Mouse (Mus musculus): ENCODE measurements around the gene Fam206a.

Fam206a gene

GRCm38 (mm10) chr4:56845896-56846533, 43.9 kb downstream of the Fam206a start:
- no peak for DNase-seq

DNA sequence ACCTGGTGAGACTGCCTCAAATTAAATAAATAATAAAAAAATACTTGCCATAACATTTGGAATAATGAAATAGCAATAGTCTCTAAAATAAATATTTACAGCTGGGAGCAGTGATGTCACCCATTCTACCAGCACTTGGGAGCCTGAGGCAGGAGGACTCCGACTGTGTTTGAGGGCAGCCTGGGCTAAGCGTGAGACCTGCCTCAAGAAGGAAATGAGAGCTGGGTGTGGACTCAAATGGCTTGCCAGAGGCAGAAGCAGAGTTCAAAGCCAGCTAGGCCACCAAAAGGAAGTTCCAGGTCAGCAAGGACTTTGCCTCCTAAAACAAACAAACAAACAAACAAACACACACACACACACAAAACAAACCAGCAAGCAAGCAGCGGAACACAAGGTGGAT, 45.3 kb downstream of the Fam206a start:
- no peak for DNase-seq

DNA sequence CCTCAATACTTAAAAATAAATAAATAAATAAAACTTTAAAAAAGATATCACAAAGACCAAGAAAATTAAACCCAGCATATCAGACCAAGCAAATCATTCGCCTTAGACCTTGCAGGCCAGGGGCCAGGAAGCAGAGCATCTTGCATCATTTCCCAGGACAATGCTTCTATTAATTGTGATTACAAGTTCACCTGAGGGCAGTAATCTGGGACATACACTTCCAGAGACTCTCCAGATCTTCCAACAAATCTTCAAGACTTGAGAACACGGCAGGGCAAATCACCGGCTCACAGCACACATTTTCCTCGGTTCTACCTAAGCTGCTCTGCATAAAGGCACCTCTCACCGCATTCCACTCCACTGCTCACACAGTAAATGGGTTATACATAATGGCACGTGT, 45.9 kb downstream of the Fam206a start:
- no peak for DNase-seq

DNA sequence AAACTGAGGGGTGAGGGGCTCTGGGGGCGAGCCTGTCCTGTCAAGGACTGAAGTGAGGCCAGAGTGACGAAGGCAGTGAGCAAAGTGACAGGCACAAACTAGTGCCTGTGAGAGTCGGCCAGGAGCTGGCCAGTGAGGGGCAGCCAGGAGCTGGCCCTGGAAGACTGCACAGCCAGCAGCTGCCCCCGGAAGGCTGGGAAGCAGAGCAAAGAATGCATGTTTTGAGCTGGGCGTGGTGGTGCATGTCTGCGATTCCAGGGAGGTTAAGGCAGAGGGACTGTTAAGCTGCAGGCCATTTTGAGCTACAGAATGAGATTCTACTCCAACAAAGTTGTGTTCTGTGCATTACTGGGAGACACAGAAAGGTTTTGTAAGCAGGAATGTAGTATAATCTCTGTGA, 48.6 kb downstream of the Fam206a start:
- DNase-seq, result peak; percentile 16 to 63

- no peak for DNase-seq
Observed at GRCm38 (mm10) chr4:56855935-56856334, 53.8 kb downstream of the Fam206a start.

DNA sequence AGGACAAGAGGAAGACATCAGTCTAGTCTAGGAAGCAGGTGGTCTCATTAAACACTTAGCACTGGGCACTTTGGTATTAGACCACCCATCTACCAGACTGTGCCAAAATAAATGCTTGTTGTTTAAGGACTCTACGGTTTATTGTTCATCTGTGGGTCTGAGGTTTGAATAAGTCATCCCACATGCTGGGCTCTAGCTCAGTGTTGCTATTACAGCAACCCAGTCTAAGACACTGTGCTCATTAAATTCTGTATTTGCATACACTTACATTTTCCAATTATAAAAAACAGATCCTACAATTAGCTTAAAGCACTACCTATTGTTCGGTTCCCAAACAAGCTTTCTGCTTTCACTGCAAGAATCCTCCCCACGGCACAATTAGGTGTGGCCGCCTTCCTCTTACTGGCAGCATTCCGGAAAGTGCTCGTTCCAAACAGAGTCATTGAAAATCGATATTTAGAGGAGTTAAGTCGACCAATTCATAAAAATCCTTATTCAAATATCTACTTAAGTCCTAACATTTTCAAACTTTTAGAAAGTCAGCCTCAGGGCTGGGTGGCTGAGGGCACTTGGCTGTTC, 54.3 kb downstream of the Fam206a start:
- DNase-seq, result no peak

DNA sequence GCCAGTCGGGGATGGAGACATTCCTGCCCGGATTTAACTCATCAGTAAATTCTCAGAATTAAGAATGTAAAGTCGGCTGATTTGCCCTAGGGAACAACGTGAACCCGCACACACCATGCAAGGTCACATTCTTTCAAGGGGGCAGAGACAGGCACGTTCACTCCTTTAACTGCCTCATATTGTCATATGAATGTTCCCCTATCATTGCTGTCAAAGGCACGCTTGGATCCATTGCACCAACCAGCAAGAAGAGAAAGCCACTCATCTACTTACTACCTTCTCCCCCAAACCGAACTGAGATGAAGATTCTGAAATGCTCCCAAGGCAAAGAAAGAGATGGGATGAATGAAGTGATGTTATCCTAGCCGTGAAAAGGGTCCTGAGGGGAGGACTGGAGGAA, 56.6 kb downstream of the Fam206a start:
- DNase-seq, result no peak

Data from kidney, postnatal 25 days (tissue).